Mouse (Mus musculus): ENCODE data around the gene Kirrel3.

- no peak for TF ChIP-seq TAL1 (IDR thresholded peaks at IDR 0.05; ENCODE audit: low read length)
- no peak for TF ChIP-seq GATA1 (IDR thresholded peaks at IDR 0.05; ENCODE audit: low read length)
Observed at GRCm38 (mm10) chr9:34988683-34989082, 503.0 kb downstream of the Kirrel3 start.
